ENCODE assay signal across 11 mouse cellular contexts in the genomic region with DNA sequence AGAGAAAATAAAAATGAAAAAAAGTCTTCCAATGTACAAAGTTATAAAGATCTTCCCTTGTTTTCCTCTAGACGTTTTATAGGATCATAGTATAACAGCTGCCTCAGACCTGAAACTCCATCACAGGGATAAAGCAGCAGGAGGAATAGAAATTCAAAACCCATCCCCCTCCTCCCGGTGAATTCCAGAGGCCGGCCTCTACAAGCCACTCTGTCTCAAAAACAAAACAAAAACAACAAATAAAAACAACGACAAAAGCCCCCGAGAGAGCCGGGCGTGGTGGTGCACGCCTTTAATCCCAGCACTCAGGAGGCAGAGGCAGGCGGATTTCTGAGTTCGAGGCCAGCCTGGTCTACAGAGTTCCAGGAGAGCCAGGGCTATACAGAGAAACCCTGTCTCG. TPM values are rescaled to one million over a fixed set of nuclear protein-coding genes. Genes with fewer than 3 reads are reported as not detected.
DNase-seq lines count a peak whose midpoint lies in the region; ATAC-seq and TF ChIP-seq lines count a peak whose summit lies in the region.
"Had no signal": no experiment of that assay in that cellular context is flagged by ENCODE, and none has a peak within 500 bp of the region (broad histone marks: within the 10 kb centered on the region; RNA-seq: fewer than 3 reads in every experiment).

No protein-coding gene starts in this region.

- no peak for TF ChIP-seq CTCF in E14TG2a.4 (conservative IDR thresholded peaks at IDR 0.05; ENCODE audit: low read length)
- TF ChIP-seq CTCF in lung, postnatal 0 days (IDR thresholded peaks at IDR 0.05) = no peak

- no peaks in the 10 kb centered on the region for H3K36me3 ChIP-seq in hindbrain, embryonic 10.5 days
- H3K36me3 ChIP-seq in hindbrain, embryonic 12.5 days = no peaks in the 10 kb centered on the region
- no peaks in the 10 kb centered on the region for H3K36me3 ChIP-seq in E14TG2a.4 (ENCODE audit: insufficient read depth, low read length)
- no peaks in the 10 kb centered on the region for H3K36me3 ChIP-seq in liver, embryonic 12.5 days
- no peaks in the 10 kb centered on the region for H3K36me3 ChIP-seq in lung, postnatal 0 days (ENCODE audit: insufficient read depth, low read length)

- DNase-seq in cerebellum, adult 11-12 months = peak; percentile 28
- DNase-seq in cerebellum, postnatal 10 days = no peak
- DNase-seq in hindbrain, embryonic 10.5 days (ENCODE audit: low spot score) = no peak
- DNase-seq in lung, postnatal 0 days (ENCODE audit: low spot score) = no peak
- no peak for DNase-seq in adrenal gland, adult (ENCODE audit: inconsistent age in 2 of 2, low spot score in 1 of 2)
- DNase-seq: layer of hippocampus, adult 9-11 months; left cerebral cortex, postnatal 4 days had no signal

- H3K4me3 ChIP-seq in hindbrain, embryonic 10.5 days = peak overlapping the region; percentile 71; the same call in 1 of the 2 replicates
- no peak overlapping the region for H3K4me3 ChIP-seq in hindbrain, embryonic 12.5 days
- H3K4me3 ChIP-seq in E14TG2a.4 (replicated peaks; ENCODE audit: low read length) = peak overlapping the region; percentile 89
- H3K4me3 ChIP-seq in liver, embryonic 12.5 days = peak overlapping the region; percentile 67; the same call in 1 of the 2 replicates
- no peak overlapping the region for H3K4me3 ChIP-seq in lung, postnatal 0 days (ENCODE audit: low read depth, low read length)

- peaks cover 50% of the 10 kb centered on the region for H3K27me3 ChIP-seq in hindbrain, embryonic 10.5 days (ENCODE audit: insufficient read depth, poor library complexity, severe bottlenecking)
- peaks cover 36% of the 10 kb centered on the region for H3K27me3 ChIP-seq in hindbrain, embryonic 12.5 days
- peaks cover 12% of the 10 kb centered on the region for H3K27me3 ChIP-seq in E14TG2a.4 (ENCODE audit: insufficient read depth, low read length)
- H3K27me3 ChIP-seq in liver, embryonic 12.5 days (replicated peaks) = peaks cover 29% of the 10 kb centered on the region
- peaks cover 16% of the 10 kb centered on the region for H3K27me3 ChIP-seq in lung, postnatal 0 days (replicated peaks; ENCODE audit: insufficient read depth, low read length)

- no peak for TF ChIP-seq EP300 in lung, postnatal 0 days (IDR thresholded peaks at IDR 0.05)

- H3K9ac ChIP-seq in hindbrain, embryonic 12.5 days = no peak overlapping the region
- H3K9ac ChIP-seq in liver, embryonic 12.5 days = peak overlapping the region; percentile 83; the same call in 1 of the 2 replicates
- no peak overlapping the region for H3K9ac ChIP-seq in lung, postnatal 0 days (replicated peaks; ENCODE audit: low read depth)

- 71% methylated on average over 11 of the region's 11 CpGs for WGBS in hindbrain, embryonic 10.5 days
- 71% methylated on average over 11 of the region's 11 CpGs for WGBS in hindbrain, embryonic 12.5 days
- WGBS in liver, embryonic 12.5 days (ENCODE audit: insufficient replicate concordance) = 69% methylated on average over 11 of the region's 11 CpGs
- 69% methylated on average over 11 of the region's 11 CpGs for WGBS in lung, postnatal 0 days

- ATAC-seq in hindbrain, embryonic 12.5 days (ENCODE audit: low FRiP score) = no peak
- ATAC-seq in liver, embryonic 12.5 days = no peak
- no peak for ATAC-seq in lung, postnatal 0 days
- ATAC-seq: intestine, postnatal 0 days had no signal

- no peak overlapping the region for H3K4me2 ChIP-seq in hindbrain, embryonic 12.5 days (replicated peaks)
- H3K4me2 ChIP-seq in liver, embryonic 12.5 days = peak overlapping the region; percentile 94
- H3K4me2 ChIP-seq in lung, postnatal 0 days (replicated peaks; ENCODE audit: low read depth, low read length) = no peak overlapping the region

- H3K9me3 ChIP-seq in hindbrain, embryonic 10.5 days = no peaks in the 10 kb centered on the region
- H3K9me3 ChIP-seq in hindbrain, embryonic 12.5 days (replicated peaks) = no peaks in the 10 kb centered on the region
- H3K9me3 ChIP-seq in E14TG2a.4 (ENCODE audit: low read length) = peaks cover 4% of the 10 kb centered on the region
- H3K9me3 ChIP-seq in liver, embryonic 12.5 days (replicated peaks) = 0 out of 2 replicates have a peak, but pooled peaks cover 5% of the 10 kb centered on the region
- H3K9me3 ChIP-seq in lung, postnatal 0 days (ENCODE audit: low read length) = no peaks in the 10 kb centered on the region

- no peak overlapping the region for H3K27ac ChIP-seq in hindbrain, embryonic 10.5 days
- H3K27ac ChIP-seq in hindbrain, embryonic 12.5 days = no peak overlapping the region
- H3K27ac ChIP-seq in liver, embryonic 12.5 days = peak overlapping the region; percentile 80; the same call in 1 of the 2 replicates
- no peak overlapping the region for H3K27ac ChIP-seq in lung, postnatal 0 days (ENCODE audit: low read length)

- peaks cover 25% of the 10 kb centered on the region for H3K4me1 ChIP-seq in hindbrain, embryonic 10.5 days (replicated peaks)
- H3K4me1 ChIP-seq in hindbrain, embryonic 12.5 days = peaks cover 19% of the 10 kb centered on the region
- H3K4me1 ChIP-seq in E14TG2a.4 (replicated peaks; ENCODE audit: low read depth, low read length) = peaks cover 55% of the 10 kb centered on the region
- peaks cover 60% of the 10 kb centered on the region for H3K4me1 ChIP-seq in liver, embryonic 12.5 days
- no peaks in the 10 kb centered on the region for H3K4me1 ChIP-seq in lung, postnatal 0 days (ENCODE audit: insufficient read depth, low read depth, low read length)

RNA-seq across cellular contexts. Expression of gene Syngr1, which starts 1.0 kb away (rescaled TPM):
- 7.6 and 7.7 TPM in 2 replicates for polyA plus RNA-seq in hindbrain, embryonic 10.5 days (2016; fragmentation: Nextera tagmentation; extraction: Ambion mirVana)
- 11.6 and 14.3 TPM in 2 replicates for polyA plus RNA-seq in hindbrain, embryonic 12.5 days (2016; fragmentation: Nextera tagmentation; extraction: Ambion mirVana)
- polyA plus RNA-seq in liver, embryonic 12.5 days (2016; fragmentation: Nextera tagmentation; extraction: Ambion mirVana) = 20.4 and 21.9 TPM in 2 replicates
- polyA plus RNA-seq in lung, postnatal 0 days (2015; fragmentation: Nextera tagmentation; extraction: Ambion mirVana) = 34.4 and 35.3 TPM in 2 replicates

RNA-seq across cellular contexts. Expression of gene Rpl3, which starts 1.5 kb away (rescaled TPM):
- polyA plus RNA-seq in hindbrain, embryonic 10.5 days (2016; fragmentation: Nextera tagmentation; extraction: Ambion mirVana) = 806 and 957 TPM in 2 replicates
- 642 and 670 TPM in 2 replicates for polyA plus RNA-seq in hindbrain, embryonic 12.5 days (2016; fragmentation: Nextera tagmentation; extraction: Ambion mirVana)
- 912 and 924 TPM in 2 replicates for polyA plus RNA-seq in liver, embryonic 12.5 days (2016; fragmentation: Nextera tagmentation; extraction: Ambion mirVana)
- polyA plus RNA-seq in lung, postnatal 0 days (2015; fragmentation: Nextera tagmentation; extraction: Ambion mirVana) = 554 and 577 TPM in 2 replicates

RNA-seq across cellular contexts. Expression of gene Tab1, which starts 42.8 kb away (rescaled TPM):
- polyA plus RNA-seq in hindbrain, embryonic 10.5 days (2016; fragmentation: Nextera tagmentation; extraction: Ambion mirVana) = 41.3 and 42.8 TPM in 2 replicates
- 42.1 and 44.0 TPM in 2 replicates for polyA plus RNA-seq in hindbrain, embryonic 12.5 days (2016; fragmentation: Nextera tagmentation; extraction: Ambion mirVana)
- polyA plus RNA-seq in liver, embryonic 12.5 days (2016; fragmentation: Nextera tagmentation; extraction: Ambion mirVana) = 18.5 and 18.9 TPM in 2 replicates
- 18.1 and 19.1 TPM in 2 replicates for polyA plus RNA-seq in lung, postnatal 0 days (2015; fragmentation: Nextera tagmentation; extraction: Ambion mirVana)

Comparison
In these comparisons a context has a peak if more than half of its experiments do, and no peak if none do; other contexts are left out.
1. H3K4me3 ChIP-seq: peak in hindbrain, embryonic 10.5 days (single experiment), E14TG2a.4 (single experiment) and liver, embryonic 12.5 days (single experiment); none in hindbrain, embryonic 12.5 days (single experiment) and lung, postnatal 0 days (single experiment).